Mouse (Mus musculus) fat pad, adult 2 months (tissue): ENCODE results near the gene Kif19a.

Experiments used
- DNase-seq: peaks from one replicate; pipeline ENCODE4 v3.0.0-alpha.2; 2011; ENCODE audit warnings: low read depth, low spot score; ENCODE audit errors: extremely low read depth

Kif19a gene

DNA sequence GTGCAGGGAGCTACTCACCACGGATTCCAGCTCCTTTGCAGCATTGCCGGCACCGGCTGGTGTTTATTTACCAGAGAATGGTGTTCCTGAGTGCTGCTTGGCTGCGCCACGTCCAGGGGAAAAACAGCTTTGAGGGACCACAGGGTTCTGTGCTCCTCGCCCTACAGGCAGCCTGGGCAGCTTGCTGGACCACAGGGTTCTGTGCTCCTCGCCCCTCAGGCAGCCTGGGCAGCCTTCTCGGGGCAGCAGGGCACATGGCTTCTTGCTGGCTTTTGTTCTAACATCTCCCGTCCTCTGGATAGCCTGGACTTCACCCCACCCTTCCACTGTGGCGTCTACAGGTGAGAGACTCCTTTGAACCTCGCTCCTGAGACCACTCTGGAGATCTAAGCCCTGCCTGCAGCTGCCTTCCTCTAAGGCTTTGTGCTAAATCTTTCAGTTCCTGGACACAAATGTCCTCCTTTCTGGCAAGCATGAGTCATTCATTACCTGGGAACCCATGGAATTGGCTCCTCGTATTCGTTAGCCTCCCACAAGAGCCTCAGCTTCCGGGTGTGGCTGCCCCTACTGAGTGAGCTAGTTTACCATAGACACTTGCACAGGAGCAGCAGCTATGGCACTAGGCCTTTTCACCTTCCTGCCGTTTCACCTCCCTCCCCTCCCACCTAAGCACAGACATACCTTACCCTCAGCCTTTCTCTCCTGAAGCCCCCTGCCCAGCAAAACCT lies 37.5 kb downstream of the Kif19a start:
- no peak for DNase-seq

DNA sequence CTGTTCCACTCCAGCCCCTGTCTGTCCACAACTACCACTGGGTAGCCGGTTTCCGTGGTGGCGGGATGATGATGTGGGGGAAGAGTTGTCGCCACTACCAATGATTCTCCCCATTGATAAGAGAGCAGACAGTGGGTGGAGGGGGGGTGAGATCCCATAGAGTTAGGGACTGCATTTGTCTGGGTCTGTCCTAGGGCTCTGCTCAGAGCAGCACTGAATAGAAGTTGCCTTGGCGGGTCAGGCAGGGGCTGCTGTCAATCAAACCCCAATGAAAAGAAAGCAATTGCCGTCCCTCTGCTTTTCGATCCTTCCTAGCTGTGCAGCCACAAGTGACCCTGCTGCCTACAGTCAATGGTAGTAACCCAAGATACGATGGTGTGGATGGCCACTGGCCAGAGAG lies 38.8 kb downstream of the Kif19a start:
- no peak for DNase-seq

DNA sequence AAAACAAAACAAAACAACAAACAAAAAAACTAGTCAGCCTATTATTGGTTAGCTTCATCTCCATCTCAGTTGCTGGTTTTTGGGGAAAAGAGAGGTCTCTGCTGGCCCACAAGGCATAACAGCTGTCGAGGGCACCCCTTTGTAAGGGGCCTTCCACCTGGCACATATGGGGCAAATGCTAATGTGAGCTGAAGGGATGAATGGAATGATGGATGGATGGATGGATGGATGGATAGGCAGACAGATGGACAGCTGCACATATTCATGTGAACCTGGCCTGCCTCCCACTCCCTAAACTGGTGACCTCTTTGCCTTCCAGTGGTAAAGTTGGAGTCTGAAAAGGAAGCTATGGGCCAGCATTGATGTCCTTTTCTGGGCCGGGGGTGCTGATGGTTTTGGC lies 41.8 kb downstream of the Kif19a start:
- DNase-seq: no peak

DNA sequence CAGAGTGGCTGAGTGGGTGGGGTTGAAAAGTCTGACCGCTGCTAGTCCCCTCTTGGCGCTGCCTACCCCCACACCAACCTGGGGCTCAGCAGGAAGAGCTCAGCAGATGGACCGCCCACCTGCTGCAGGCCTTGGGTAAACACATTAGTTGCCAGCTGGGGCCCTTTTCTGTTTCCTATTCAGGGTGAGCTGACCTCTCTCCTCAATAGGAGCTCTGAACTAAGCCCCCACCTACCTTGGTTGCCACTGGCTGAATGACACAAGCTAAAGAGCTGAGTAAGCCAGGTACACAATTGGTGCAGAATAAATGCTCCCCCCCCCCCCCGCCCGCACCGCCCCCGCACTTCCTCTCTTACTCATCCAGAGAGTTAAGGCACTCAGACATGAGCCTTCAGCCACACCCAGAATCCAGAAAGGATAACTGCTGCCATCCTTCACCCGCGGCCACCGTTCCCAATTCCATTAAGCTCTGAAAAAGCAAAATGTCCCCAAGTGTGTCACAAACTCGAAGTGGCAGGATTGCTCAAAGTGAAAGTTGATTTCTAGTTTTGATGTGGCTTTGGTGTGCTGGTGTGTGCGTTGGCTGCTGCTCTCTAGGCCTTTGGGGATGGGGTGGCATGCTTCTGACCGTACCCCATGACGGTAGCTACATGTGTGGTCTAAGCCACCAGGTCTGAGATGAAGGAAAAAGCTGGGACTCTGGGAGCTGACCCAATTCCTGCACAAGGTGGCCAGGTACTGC lies 42.7 kb downstream of the Kif19a start:
- DNase-seq: peak; percentile 21

DNA sequence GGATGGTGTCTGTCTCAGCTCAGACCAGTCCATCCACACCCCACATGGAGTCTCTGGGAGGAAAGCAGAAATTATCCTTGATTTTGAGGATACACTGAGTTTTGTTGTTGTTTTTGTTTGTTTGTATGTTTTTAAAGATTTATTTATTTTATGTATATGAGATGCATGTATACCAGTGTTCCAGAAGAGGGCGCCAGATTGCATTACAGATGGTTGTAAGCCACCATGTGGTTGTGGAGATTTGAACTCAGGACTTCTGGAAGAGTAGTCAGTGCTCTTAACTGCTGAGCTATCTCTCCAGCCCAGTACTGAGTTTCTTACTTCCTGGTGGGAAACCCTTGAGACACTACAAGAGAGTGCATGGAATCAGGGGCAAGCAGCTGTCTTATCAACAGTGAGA lies 44.2 kb downstream of the Kif19a start:
- no peak for DNase-seq

DNA sequence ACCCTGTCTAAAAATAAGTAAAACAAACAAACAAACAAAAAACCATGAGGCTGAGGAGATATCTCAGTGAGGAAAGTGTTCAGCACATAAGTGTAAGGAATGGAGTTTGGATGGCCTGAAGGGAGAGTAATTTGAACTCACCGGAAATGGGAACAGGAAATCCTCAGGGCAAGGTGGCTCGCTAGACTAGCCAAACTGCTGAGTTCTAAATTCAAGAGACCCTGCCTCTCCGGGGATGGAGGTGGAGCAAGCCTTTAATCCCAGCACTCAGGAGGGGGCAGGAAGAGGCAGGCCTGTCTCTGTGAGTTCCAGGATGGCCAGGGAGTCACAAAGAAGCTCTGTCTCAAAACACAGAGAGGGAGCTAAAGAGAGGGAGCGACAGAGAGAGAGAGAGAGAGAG lies 45.2 kb downstream of the Kif19a start:
- no peak for DNase-seq

DNA sequence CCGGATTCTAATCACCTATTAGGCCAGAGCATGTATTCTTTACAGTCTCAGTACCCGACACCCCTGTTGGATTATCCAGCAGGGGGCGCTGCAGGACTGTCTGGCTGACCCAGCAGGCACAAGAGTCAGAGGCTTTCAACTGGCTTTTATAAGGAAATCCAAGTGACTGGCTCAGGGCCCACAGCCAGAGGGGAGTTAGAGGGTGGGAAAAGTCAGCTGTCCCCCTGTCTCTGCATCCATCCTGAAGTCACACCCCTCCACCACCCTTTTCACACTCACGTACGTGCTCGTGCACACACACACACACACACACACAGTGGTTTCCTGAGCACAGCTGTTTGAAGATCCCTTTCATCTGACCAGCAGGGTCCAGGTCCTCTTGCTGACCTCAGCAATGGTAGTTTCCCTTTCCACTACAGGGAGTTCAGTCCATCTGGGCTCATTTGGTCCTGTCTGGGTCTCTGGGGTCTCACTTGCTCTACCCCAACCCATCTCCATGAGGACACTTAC lies 47.6 kb downstream of the Kif19a start:
- DNase-seq: no peak

DNA sequence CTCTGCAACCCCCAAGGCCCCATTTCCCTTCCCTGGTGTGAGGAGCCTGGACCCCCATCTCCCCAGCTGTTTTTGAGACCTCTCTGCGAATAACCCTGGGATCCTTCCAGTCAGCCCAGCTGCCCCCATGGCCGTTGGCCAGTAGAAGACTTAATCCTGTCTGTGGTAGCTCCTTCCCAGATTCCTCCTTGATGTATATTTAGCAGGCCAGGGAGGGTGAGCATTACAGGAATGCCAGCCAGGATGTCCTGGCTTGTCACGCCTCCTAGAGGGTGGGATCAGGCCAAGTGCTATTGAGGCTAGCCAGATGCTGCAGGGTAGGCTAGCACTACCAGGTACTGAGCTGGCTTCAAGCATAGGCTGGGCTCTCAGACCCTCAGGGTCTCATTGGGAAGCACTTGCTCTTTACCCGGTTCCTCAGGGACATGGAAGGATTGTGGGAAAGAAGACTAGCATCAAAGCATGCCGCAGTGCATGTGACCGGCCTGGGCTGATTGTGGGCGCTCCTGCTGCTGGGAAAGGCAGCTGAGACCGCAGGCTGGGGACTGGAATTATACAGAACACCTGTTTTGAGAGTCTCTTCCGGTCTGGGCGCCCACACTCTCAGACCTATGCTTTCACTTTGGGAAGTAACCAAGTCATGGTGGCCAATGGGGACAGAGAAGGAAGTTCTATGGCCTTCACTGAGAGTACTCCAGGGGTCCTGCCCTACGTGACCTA lies 49.8 kb downstream of the Kif19a start:
- no peak for DNase-seq

DNA sequence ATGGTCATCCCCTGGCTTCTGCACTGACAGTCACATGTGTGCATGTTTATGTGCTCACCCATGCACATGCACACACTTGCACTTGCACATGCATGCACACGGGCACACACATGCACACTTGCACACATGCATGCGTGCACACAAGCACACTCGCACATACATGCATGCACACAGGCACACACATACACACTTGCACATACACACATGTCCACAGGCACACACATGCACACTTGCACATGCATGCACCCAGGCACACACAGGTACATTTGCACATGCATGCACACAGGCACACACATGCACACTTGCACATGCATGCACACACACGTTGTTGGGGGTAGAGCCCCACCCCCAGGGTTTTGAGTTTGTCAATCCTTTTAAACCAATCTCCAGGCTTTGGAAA lies 51.7 kb downstream of the Kif19a start:
- no peak for DNase-seq

DNA sequence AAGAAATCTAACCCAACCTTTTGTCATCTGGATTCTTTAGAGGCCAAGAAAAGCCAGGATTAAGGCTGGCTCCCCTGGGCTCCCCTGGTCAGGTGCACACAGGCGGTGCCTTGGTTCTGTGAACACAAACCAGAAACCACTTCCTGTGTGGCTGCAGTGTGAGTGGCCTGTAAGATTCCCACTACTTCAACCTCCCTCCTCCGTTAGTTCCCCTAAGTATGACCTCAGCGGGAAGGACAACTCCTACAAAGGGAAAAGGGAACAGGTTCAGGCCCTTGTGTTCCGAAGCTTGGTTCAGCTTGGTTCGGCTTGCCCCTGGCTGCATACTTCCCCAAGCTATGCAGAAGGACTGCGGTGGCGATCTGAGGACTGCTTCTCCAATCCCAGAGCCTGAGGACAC lies 53.0 kb downstream of the Kif19a start:
- DNase-seq: no peak

DNA sequence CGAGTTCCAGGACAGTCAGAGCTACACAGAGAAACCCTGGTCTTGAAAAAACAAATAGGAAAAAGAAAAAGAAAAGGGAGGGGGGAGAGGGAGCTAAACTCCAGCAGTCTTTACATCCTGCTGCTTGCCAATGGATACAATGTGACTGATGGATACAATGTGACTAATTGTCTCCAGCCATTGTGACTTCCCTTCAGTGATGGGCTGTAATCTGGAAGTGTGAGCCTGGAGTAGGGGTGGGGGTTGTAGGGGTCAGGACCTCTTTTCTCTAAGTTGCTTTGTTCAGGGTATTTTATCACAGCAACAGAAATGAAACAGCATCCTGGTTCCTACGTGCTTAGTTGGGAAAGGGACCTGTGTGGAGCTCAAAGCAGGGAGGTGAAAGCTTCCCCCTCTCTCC lies 53.9 kb downstream of the Kif19a start:
- no peak for DNase-seq

DNA sequence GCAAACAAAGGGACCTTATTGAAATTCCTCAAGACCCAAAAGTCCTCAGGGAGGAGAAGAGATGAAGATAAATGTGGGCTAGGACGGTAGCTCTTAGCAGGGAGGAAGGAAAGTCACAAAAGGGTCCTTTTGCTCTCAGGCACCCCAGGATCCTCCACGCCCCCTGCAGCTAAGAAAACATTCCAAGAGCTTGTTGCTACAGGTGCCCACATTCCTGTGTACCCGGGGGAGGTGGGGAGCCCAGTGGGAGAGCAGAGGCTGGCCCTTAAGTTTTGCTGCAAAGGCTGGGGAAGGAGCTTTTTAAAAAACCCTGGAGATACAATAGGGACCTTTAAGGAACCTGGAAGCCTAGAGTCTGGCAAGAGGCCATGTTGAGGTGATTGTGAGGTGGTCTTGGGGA lies 55.3 kb downstream of the Kif19a start:
- no peak for DNase-seq

DNA sequence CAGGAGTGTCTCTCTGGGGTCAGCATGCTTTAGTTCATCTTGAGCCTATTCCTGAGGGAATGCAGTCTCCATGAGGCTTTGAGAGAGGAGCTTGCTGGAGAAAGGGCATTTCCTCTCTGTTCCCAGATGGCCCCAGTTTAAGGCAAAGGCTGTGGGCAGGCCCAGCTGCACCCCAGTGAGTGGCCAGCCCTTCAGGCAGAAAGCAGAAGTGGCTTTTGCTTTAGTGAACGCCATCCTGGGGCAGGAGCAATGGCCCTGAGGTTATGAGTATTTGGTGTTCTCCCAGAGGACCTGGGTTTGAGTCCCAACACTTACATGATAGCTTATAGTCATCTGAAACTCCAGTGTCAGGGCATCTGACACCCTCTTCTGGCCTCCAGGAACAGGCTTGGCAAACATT lies 56.1 kb downstream of the Kif19a start:
- no peak for DNase-seq

DNA sequence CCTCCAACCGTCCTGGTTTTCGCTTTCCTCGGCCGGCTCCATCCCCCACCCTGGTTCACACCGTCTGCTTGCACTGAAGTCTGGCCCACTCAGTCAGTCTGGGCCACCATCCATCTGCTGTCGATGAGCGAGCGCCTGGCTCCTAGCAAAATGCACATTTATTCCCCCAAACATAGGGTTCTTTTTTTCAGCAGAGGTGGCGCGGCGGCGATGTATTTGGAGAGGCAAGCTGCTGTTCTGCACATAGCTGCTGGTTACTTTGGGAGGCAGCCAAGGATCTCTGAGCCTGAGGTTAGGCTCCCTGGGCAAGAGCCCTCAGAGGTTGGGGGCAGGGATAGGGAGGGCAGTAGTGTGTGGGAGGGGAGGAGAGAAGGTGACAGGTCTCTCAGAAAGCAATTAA lies 57.5 kb downstream of the Kif19a start:
- no peak for DNase-seq

DNA sequence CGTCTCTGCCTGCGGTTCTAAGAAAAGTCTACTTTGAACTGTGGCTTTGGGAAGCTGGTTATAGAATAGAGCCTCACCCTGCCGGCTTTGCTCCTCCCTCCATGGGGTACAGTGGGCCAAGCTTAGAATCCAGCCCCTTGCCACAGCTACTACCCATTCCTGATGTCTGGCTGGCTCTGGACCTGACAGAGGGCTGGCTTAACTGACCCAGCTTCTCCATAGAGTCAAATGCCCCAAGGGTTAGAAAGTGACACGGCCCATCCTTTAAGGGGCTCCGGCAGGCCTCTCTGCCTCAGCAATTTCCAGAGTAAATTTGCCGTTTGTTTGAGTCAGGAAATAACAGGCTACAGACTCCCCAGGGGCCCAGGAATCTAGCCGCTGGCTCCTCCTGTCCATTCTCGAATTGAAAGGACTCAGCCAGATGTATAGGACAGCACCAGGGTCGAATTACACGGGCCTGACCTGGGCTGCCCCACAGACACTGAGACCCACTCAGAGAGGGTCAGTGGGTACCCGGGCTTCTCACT lies 58.1 kb downstream of the Kif19a start:
- no peak for DNase-seq

DNA sequence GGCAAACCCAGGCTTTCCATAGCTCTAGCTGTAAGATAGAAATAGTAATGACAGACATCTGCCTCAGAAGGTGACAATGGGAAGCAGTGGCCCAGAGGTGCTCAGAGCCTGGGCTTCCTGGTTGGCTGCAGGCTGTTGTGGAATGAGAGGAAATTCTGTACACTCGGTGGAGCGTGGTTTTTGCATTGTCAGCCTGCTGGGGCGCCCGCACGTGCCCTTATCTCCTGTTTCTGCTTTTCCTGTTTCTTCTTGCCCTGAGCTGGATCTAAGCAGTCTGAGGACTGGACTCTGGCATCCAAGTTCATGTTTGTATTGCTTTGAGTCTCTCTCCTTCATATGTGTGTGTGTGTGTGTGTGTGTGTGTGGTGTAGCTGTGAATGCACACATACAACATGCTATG lies 61.5 kb downstream of the Kif19a start:
- DNase-seq: no peak

DNA sequence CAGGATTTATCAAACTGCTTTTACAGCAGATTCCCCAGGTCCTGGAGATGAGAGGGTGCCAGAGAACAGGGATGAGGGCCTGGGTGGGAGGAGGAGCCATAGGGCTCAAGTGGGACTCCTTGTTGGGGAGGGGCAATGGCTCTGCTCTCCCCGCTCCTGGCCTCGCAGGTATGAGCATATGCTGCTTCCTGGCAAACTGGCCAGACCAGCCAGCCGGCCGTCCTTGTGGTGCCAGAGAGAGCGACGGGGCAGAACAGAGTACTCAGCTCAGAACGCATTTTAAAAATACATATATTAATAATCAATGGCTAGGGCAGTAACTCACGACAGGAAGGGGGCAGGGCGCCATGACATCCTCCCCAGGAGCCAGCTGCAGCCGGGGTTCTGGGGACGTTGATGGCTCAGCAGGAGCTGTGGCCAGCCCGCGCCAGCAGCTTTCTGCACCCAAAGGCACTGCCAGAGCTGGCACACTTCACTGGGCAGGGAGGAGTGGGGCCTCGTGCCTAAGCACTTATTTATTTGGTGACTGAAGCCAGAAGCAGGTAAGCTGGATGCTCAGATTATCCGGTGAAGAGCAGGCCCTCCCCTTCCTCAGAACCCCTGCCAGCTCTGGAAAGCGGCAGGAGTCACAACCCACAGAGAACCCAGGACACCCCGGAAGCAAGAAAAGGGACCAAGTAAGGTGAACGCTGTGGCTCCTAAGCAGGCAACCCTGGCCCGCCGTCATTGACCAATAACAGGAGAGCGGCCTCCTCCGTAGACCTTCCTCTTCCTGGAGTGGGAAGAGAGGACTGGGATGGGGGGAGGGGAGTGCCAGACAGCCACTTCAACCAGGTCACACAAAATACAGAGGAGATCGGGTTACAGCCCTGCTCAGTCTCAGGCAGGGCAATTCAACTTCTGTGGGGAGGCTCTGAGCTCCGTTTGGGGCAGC lies 64.6 kb downstream of the Kif19a start:
- DNase-seq: no peak

DNA sequence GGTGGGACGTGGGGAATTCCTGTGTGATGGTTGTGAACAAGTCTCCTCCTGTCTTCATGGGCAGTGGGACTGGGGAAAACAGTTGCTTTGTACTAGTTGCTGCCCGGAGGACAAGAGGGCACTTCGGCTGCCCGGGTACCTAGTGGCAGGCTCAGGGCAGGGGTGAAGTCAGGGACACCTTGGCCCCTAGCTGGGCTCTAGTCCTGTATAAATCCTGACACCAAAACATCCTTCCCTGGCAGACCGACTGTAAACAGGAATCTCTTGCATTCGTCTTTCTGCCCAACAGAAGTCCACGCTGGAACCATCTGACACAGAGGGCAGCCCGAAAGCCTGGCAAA lies 65.2 kb downstream of the Kif19a start:
- no peak for DNase-seq

DNA sequence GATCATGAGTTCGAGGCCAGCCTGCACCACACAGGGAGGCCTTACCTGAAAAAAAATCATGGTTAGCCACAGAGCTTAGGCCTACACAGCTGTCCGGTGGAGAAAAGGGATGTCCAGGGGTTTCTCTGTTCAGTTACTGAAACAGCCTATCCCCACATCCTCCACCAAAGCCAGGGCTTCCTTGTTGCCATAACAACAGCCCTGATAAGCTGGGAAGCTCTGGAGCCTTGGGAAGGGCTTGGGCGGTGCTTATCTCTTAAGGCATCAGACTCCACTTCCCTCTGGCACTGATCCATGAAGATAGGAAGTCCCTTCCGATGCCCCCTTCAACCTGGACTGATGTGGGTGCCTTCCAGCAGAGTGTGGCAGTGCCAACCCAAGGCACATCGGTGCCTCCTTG lies 68.0 kb downstream of the Kif19a start:
- DNase-seq: no peak
